Mouse (Mus musculus) brain, embryonic 14.5 days (tissue): ENCODE results near the gene Erc2. TPM values are rescaled to one million over a fixed set of nuclear protein-coding genes. Genes with fewer than 3 reads are reported as not detected.

Experiments used
- DNase-seq: peaks from one replicate; pipeline ENCODE4 v3.0.0-alpha.2; 2011; ENCODE audit warnings: low read depth
- CTCF ChIP-seq: fragments of 200-500 bp; IDR thresholded peaks from 2 replicates; pipeline ENCODE4 v1.5.1; 2012; ENCODE audit warnings: inconsistent platforms, mild to moderate bottlenecking, moderate library complexity, borderline replicate concordance; ENCODE audit not compliant: insufficient read depth, insufficient read length; ENCODE audit errors: extremely low read depth
- POLR2A ChIP-seq: fragments of 200-500 bp; IDR thresholded peaks from 2 replicates; pipeline ENCODE4 v1.6.1; 2012; ENCODE audit warnings: mild to moderate bottlenecking, inconsistent platforms, borderline replicate concordance; ENCODE audit not compliant: poor library complexity, insufficient read depth, insufficient read length, severe bottlenecking; ENCODE audit errors: extremely low read depth
- polyA plus RNA-seq: library from polyadenylated mRNA; depleted of rRNA; stranded (reverse); fragments of >200 nt; gene quantifications from 2 replicates; pipeline ENCODE4 v1.2.3, GENCODE M21; 2012

The Erc2 gene
- polyA plus RNA-seq, 1 experiment = 59.4 TPM

- no peak for TF ChIP-seq CTCF
- no peak for TF ChIP-seq POLR2A
- DNase-seq = no peak
Measured at GRCm38 (mm10) chr14:28443254-28443944, 821.2 kb downstream of the Erc2 start.

DNA sequence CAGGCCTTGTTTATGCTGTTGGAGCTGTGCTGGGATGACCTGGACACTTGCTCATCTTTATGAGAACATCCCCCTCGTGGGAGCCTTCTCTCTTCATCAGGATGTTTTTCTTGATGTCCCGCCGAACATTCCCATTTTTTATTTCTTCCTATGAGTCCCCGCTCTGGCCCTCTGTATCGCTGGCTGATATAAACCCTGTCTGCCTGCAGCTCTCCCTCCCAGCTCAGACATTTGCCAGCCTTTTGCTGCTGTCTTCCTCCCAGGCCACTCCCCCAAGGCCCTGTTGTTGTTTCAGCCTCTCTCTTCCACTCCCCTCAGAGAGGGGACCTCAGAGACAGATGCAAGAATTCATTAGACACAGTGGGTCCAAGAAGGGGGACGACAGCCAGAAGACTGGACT, 823.5 kb downstream of the Erc2 start:
- no peak for TF ChIP-seq POLR2A
- TF ChIP-seq CTCF = no peak
- no peak for DNase-seq

- no peak for TF ChIP-seq POLR2A
- no peak for TF ChIP-seq CTCF
- DNase-seq = no peak
Measured at GRCm38 (mm10) chr14:28451771-28452170, 829.5 kb downstream of the Erc2 start.

- peak; percentile 35 for DNase-seq
- TF ChIP-seq POLR2A (no peak), CTCF (no peak)
Measured at GRCm38 (mm10) chr14:28456372-28457076, 834.3 kb downstream of the Erc2 start.

DNA sequence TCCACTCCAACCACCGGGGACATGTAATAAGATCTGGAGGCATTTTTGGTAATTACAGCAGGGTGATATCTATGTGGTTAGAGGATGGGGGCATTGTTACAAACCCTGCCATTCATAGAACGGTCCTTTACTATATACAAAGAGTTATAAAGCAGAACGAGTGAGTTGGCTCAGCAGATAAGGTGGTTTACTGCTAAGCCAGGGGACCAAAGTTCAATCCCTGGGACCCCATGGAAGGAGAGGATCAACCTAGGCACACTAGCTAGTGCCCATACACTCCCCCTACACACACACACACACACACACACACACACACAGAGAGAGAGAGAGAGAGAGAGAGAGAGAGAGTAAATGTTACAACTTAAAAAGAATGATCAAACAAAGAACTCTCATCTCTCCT, 835.2 kb downstream of the Erc2 start:
- DNase-seq = no peak
- no peak for TF ChIP-seq POLR2A
- TF ChIP-seq CTCF = no peak

DNA sequence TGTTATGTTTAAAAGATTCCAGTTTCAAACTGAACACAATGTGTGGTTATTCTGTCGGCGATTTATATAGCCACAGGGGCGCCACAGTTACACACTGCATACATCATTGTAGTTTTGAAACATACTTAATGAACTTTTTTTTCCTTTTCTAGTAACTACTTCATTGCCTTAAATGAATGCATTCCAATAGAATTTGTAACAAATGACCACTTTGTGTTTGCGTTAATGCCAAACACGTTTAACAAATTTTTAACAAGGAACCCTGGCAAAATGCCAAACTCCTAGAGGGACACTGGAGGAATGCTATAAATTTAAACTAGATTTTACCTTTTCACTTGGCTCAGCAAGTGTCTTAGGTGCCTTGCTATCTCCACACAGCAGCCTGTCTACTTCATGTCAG, 845.7 kb downstream of the Erc2 start:
- peak; percentile 50 for DNase-seq
- no peak for TF ChIP-seq POLR2A
- TF ChIP-seq CTCF = no peak

DNA sequence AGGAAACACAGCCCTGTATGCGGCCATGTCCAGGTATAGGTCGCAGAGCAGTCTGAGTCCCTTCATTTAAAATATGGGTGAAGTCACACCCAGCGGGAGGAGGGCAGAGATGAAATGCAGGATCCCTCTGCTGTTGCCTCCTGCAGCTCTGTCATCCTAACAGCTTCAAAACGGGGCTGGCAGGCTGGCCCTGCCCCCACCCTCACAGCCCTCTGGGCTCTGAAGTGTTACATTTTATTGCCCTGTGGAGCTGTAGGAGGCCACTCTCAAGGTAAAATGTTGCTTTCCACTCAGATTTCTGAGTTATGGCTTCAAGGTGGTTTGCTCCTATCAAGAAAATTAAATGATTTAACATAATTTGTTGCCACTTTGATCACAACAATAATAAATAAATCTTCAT, 847.5 kb downstream of the Erc2 start:
- DNase-seq = no peak
- TF ChIP-seq CTCF = no peak
- no peak for TF ChIP-seq POLR2A

- TF ChIP-seq CTCF = no peak
- TF ChIP-seq POLR2A = no peak
- DNase-seq = no peak
Measured at GRCm38 (mm10) chr14:28470212-28470611, 848.0 kb downstream of the Erc2 start.

- peak; percentile 84 for DNase-seq
Measured at GRCm38 (mm10) chr14:28475012-28475411, 852.8 kb downstream of the Erc2 start.

GRCm38 (mm10) chr14:28475421-28475820, 853.2 kb downstream of the Erc2 start:
- DNase-seq = no peak
- TF ChIP-seq CTCF = no peak
- TF ChIP-seq POLR2A = no peak

More at GRCm38 (mm10) chr14:28475012-28475411, 852.8 kb downstream of the Erc2 start:
- TF ChIP-seq POLR2A (no peak), CTCF (no peak)

- no peak for DNase-seq
- TF ChIP-seq POLR2A = no peak
- no peak for TF ChIP-seq CTCF
Measured at GRCm38 (mm10) chr14:28476746-28477145, 854.5 kb downstream of the Erc2 start.

DNA sequence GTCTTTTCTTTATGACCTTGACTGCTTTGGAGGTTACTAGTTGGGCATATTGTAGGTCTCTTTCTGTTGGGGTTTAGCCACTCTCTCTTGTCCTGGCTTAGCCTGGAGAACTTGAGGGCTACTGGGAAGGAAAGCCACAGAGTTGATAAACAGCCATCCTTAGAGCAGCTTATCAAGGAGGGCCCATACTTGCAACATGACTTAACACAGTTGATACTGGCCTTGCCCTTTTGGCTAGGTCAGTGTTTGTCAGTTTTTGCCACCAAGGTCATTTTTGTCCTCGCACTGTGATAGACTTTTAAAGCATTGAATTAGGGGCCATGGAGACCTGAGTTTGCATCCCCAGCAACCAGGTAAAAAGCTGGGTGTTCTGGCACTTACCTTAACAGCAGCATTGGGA, 858.6 kb downstream of the Erc2 start:
- TF ChIP-seq CTCF (no peak), POLR2A (no peak)
- no peak for DNase-seq
